Mouse (Mus musculus): ENCODE data around the gene Clrn3. TPM values are rescaled to one million over a fixed set of nuclear protein-coding genes. Genes with fewer than 3 reads are reported as not detected.
"Not testable (repeated sequence)": the region's sequence is repeated elsewhere in the genome, so short reads cannot be mapped to it uniquely, and the experiment has no call there.

The Clrn3 gene
- total and polyA plus RNA-seq, 2 experiments from 2014 or later, result 0.10 TPM; not detected in 1

- TF ChIP-seq CTCF (IDR thresholded peaks at IDR 0.05; ENCODE audit: low read depth), result no peak
- Histone ChIP-seq H3K36me3 (ENCODE audit: insufficient read depth) (no peaks in the 10 kb centered on the region), H3K4me1 (ENCODE audit: insufficient read depth) (no peaks in the 10 kb centered on the region), H3K9ac (no peak overlapping the region), H3K4me2 (ENCODE audit: low read depth) (no peak overlapping the region), H3K9me3 (ENCODE audit: low read length) (no peaks in the 10 kb centered on the region), H3K4me3 (ENCODE audit: low read depth, low read length) (no peak overlapping the region), H3K27me3 (ENCODE audit: insufficient read depth, low read length) (no peaks in the 10 kb centered on the region), H3K27ac (ENCODE audit: low read depth, low read length) (no peak overlapping the region)
- 77% methylated on average over 4 of the region's 4 CpGs for WGBS
- DNase-seq, result no peak
- no peak for ATAC-seq
These were observed 19.9 kb downstream of the Clrn3 start for GRCm38 (mm10) chr7:135508602-135509001.

- WGBS, result 92% methylated on average over 5 of the region's 5 CpGs
- DNase-seq, ATAC-seq: not testable (repeated sequence)
These were observed 21.9 kb downstream of the Clrn3 start for GRCm38 (mm10) chr7:135506506-135506905.

GRCm38 (mm10) chr7:135499403-135499802 is 29.1 kb downstream of the Clrn3 start:
- WGBS, result 49% methylated on average over 2 of the region's 2 CpGs

More at GRCm38 (mm10) chr7:135506506-135506905, 21.9 kb downstream of the Clrn3 start:
- H3K9ac ChIP-seq; H3K4me3 ChIP-seq (ENCODE audit: low read depth, low read length); H3K9me3 ChIP-seq (ENCODE audit: low read length); H3K27ac ChIP-seq (ENCODE audit: low read depth, low read length); H3K27me3 ChIP-seq (ENCODE audit: insufficient read depth, low read length); H3K4me2 ChIP-seq (ENCODE audit: low read depth); H3K36me3 ChIP-seq (ENCODE audit: insufficient read depth); H3K4me1 ChIP-seq (ENCODE audit: insufficient read depth): not testable (repeated sequence)

GRCm38 (mm10) chr7:135498565-135499186 is 29.8 kb downstream of the Clrn3 start:
- Histone ChIP-seq H3K4me1 (ENCODE audit: insufficient read depth) (no peaks in the 10 kb centered on the region), H3K36me3 (ENCODE audit: insufficient read depth) (no peaks in the 10 kb centered on the region), H3K27me3 (ENCODE audit: insufficient read depth, low read length) (no peaks in the 10 kb centered on the region), H3K27ac (ENCODE audit: low read depth, low read length) (no peak overlapping the region), H3K4me2 (ENCODE audit: low read depth) (no peak overlapping the region), H3K9ac (no peak overlapping the region), H3K4me3 (ENCODE audit: low read depth, low read length) (no peak overlapping the region), H3K9me3 (ENCODE audit: low read length) (no peaks in the 10 kb centered on the region)
- 84% methylated on average over 2 of the region's 3 CpGs for WGBS
- no peak for TF ChIP-seq CTCF (IDR thresholded peaks at IDR 0.05; ENCODE audit: low read depth)
- ATAC-seq (no peak), DNase-seq (no peak)

More at GRCm38 (mm10) chr7:135499403-135499802, 29.1 kb downstream of the Clrn3 start:
- Histone ChIP-seq H3K9ac (no peak overlapping the region), H3K27ac (ENCODE audit: low read depth, low read length) (no peak overlapping the region), H3K27me3 (ENCODE audit: insufficient read depth, low read length) (no peaks in the 10 kb centered on the region), H3K4me2 (ENCODE audit: low read depth) (no peak overlapping the region), H3K4me3 (ENCODE audit: low read depth, low read length) (no peak overlapping the region), H3K9me3 (ENCODE audit: low read length) (no peaks in the 10 kb centered on the region), H3K4me1 (ENCODE audit: insufficient read depth) (no peaks in the 10 kb centered on the region), H3K36me3 (ENCODE audit: insufficient read depth) (no peaks in the 10 kb centered on the region)
- ATAC-seq, result no peak
- no peak for DNase-seq
- peak; percentile 60 for TF ChIP-seq CTCF (IDR thresholded peaks at IDR 0.05; ENCODE audit: low read depth)

- DNase-seq, result no peak
- Histone ChIP-seq H3K4me1 (ENCODE audit: insufficient read depth) (no peaks in the 10 kb centered on the region), H3K27ac (ENCODE audit: low read depth, low read length) (no peak overlapping the region), H3K27me3 (ENCODE audit: insufficient read depth, low read length) (no peaks in the 10 kb centered on the region), H3K9ac (no peak overlapping the region), H3K4me2 (ENCODE audit: low read depth) (no peak overlapping the region), H3K36me3 (ENCODE audit: insufficient read depth) (no peaks in the 10 kb centered on the region), H3K4me3 (ENCODE audit: low read depth, low read length) (no peak overlapping the region), H3K9me3 (ENCODE audit: low read length) (peaks cover 5% of the 10 kb centered on the region; the same call in 1 of the 2 replicates)
- peak; percentile 54 for TF ChIP-seq CTCF (IDR thresholded peaks at IDR 0.05; ENCODE audit: low read depth)
- no peak for ATAC-seq
- 52% methylated on average over 3 of the region's 3 CpGs for WGBS
These were observed 33.2 kb downstream of the Clrn3 start for GRCm38 (mm10) chr7:135495303-135495702.

GRCm38 (mm10) chr7:135490500-135490886 is 38.0 kb downstream of the Clrn3 start:
- Histone ChIP-seq H3K27ac (ENCODE audit: low read depth, low read length) (no peak overlapping the region), H3K27me3 (ENCODE audit: insufficient read depth, low read length) (no peaks in the 10 kb centered on the region), H3K36me3 (ENCODE audit: insufficient read depth) (no peaks in the 10 kb centered on the region), H3K4me2 (ENCODE audit: low read depth) (no peak overlapping the region), H3K9ac (no peak overlapping the region), H3K9me3 (ENCODE audit: low read length) (peaks cover 5% of the 10 kb centered on the region; the same call in 1 of the 2 replicates), H3K4me1 (ENCODE audit: insufficient read depth) (no peaks in the 10 kb centered on the region), H3K4me3 (ENCODE audit: low read depth, low read length) (no peak overlapping the region)
- no peak for TF ChIP-seq CTCF (IDR thresholded peaks at IDR 0.05; ENCODE audit: low read depth)
- WGBS, result 73% methylated on average over 8 of the region's 8 CpGs
- no peak for DNase-seq
- no peak for ATAC-seq

DNA sequence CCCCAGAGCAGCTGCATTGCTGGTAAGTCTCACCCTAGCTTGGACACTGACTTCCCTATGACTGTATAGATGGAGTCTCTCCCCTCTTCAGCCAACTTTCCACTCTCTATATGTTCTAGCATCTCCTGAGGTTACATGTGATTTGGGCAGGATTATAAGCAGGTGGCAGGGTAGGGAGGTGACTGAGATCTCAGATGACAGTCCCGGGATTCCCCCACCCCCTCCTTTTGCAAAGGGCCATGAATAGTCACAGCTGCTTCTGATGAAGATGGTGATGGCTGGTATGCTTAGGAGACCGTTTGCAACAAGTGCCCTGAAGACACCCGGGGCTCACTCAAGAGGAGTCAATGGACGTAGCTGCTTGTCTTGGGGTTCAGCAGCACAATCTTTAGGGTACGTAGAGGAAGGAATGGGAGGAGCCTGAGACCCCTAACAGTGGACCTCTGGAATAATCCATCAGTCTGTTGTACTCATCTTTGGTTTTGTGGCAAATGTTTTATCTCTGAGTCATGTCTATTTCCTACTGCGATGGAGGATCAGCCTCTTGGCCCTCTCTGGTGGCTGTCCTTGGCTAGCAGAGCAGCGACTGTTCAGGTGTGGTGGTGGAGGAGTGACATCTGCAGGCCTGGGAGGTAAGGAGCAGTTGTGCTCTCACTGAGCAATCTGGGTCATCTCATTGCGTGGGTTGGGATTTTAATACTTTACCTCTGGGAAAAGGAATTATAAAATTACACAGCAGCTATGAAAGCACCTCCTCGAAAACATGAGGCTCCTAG is 38.5 kb downstream of the Clrn3 start:
- WGBS, result 86% methylated on average over 9 of the region's 9 CpGs
- peaks cover 5% of the 10 kb centered on the region; the same call in 1 of the 2 replicates for H3K9me3 ChIP-seq (ENCODE audit: low read length)
- H3K36me3 ChIP-seq (ENCODE audit: insufficient read depth), result no peaks in the 10 kb centered on the region
- H3K4me3 ChIP-seq (ENCODE audit: low read depth, low read length), result no peak overlapping the region
- no peak overlapping the region for H3K4me2 ChIP-seq (ENCODE audit: low read depth)
- H3K9ac ChIP-seq, result no peak overlapping the region
- DNase-seq (no peak), ATAC-seq (no peak)
- H3K27ac ChIP-seq (ENCODE audit: low read depth, low read length), result no peak overlapping the region
- no peaks in the 10 kb centered on the region; the same call in 1 of the 2 replicates for H3K4me1 ChIP-seq (ENCODE audit: insufficient read depth)
- 0 out of 2 replicates have a peak, but pooled peaks have one; percentile 4 for TF ChIP-seq CTCF (IDR thresholded peaks at IDR 0.05; ENCODE audit: low read depth)
- H3K27me3 ChIP-seq (ENCODE audit: insufficient read depth, low read length), result no peaks in the 10 kb centered on the region

Measured in forebrain, postnatal 0 days (tissue).